Mouse (Mus musculus) olfactory bulb, adult 2 months (tissue): Measurements from ENCODE around the gene Fabp1. TPM values are rescaled to one million over a fixed set of nuclear protein-coding genes. Genes with fewer than 3 reads are reported as not detected.

ENCODE experiments used
- H3K27ac ChIP-seq: fragments of 200-500 bp; 2 replicates; pipeline ENCODE4 v1.5.1; 2012; ENCODE audit warnings: low read depth, low read length; ENCODE audit not compliant: insufficient read depth
- H3K4me1 ChIP-seq: fragments of 200-500 bp; 2 replicates; pipeline ENCODE4 v1.6.1; 2012; ENCODE audit warnings: low read length; ENCODE audit not compliant: control insufficient read depth, insufficient read depth
- H3K4me3 ChIP-seq: fragments of 200-500 bp; 2 replicates; pipeline ENCODE4 v1.5.1; 2012; ENCODE audit warnings: mild to moderate bottlenecking, low read depth, low read length, moderate library complexity; ENCODE audit not compliant: insufficient read depth
- CTCF ChIP-seq: fragments of 200-500 bp; IDR thresholded peaks from 2 replicates; pipeline ENCODE4 v1.5.1; 2012; ENCODE audit warnings: low read depth, mild to moderate bottlenecking, low read length, moderate library complexity; ENCODE audit not compliant: insufficient read depth
- POLR2A ChIP-seq: fragments of 200-500 bp; IDR thresholded peaks from 2 replicates; pipeline ENCODE4 v1.6.1; 2012; ENCODE audit warnings: mild to moderate bottlenecking, low read depth, low read length, moderate library complexity; ENCODE audit not compliant: insufficient read depth
- WGBS: fragments of 180-500 bp; shearing (Covaris S2); methylation state at CpG from one replicate; pipeline ENCODE4 v1.1.7; 2018; 5-methylcytosine and 5-hydroxymethylcytosine counted together
- polyA plus RNA-seq: library from polyadenylated mRNA; stranded (reverse); fragments of >200 nt; gene quantifications from 2 replicates; pipeline ENCODE4 v1.2.4, GENCODE M21; 2012; ENCODE audit warnings: low replicate concordance; ENCODE audit not compliant: missing spikeins, insufficient read depth, insufficient read length

Fabp1 gene
- polyA plus RNA-seq, 1 experiment = not detected

- H3K4me1 ChIP-seq = peaks cover 3% of the 10 kb centered on the region
- no peak overlapping the region for H3K27ac ChIP-seq
- no peak for TF ChIP-seq POLR2A
- no peak for TF ChIP-seq CTCF
- WGBS = 73% methylated on average over 3 of the region's 3 CpGs
- no peak overlapping the region for H3K4me3 ChIP-seq
Observed at GRCm38 (mm10) chr6:71249615-71250014, 50.0 kb downstream of the Fabp1 start.

- H3K27ac ChIP-seq = no peak overlapping the region
- H3K4me3 ChIP-seq = no peak overlapping the region
- TF ChIP-seq CTCF (no peak), POLR2A (no peak)
- peaks cover 3% of the 10 kb centered on the region for H3K4me1 ChIP-seq
- WGBS = 70% methylated on average over 8 of the region's 8 CpGs
Observed at GRCm38 (mm10) chr6:71250951-71251350, 51.3 kb downstream of the Fabp1 start.

- 92% methylated on average over 6 of the region's 6 CpGs for WGBS
- Histone ChIP-seq H3K4me1 (peaks cover 3% of the 10 kb centered on the region), H3K27ac (no peak overlapping the region), H3K4me3 (no peak overlapping the region)
- TF ChIP-seq POLR2A = no peak
- no peak for TF ChIP-seq CTCF
Observed at GRCm38 (mm10) chr6:71254456-71254855, 54.8 kb downstream of the Fabp1 start.

Other genes starting within 250 kb of the Fabp1 start
- gene Foxi3, start 243.3 kb upstream of the Fabp1 start, polyA plus RNA-seq = not detected in 2 replicates
- not detected in 2 replicates for gene Thnsl2, start 55.4 kb upstream of the Fabp1 start, polyA plus RNA-seq
- not detected in 2 replicates for gene Krcc1, start 71.8 kb downstream of the Fabp1 start, polyA plus RNA-seq
- gene Smyd1, start 122.4 kb downstream of the Fabp1 start, polyA plus RNA-seq = not detected in 2 replicates
- gene Cd8b1, start 123.0 kb downstream of the Fabp1 start, polyA plus RNA-seq = 314 TPM in 1 of 2 replicates, not detected in the other
- gene Cd8a, start 173.6 kb downstream of the Fabp1 start, polyA plus RNA-seq = 245 and 342 TPM in 2 replicates
- 296 and 688 TPM in 2 replicates for gene Rmnd5a, start 240.8 kb downstream of the Fabp1 start, polyA plus RNA-seq